Mouse (Mus musculus) megakaryocyte-erythroid progenitor cell, adult 5-6 weeks (primary cell): Measurements from ENCODE around the gene Tshz3. TPM values are rescaled to one million over a fixed set of nuclear protein-coding genes. Genes with fewer than 3 reads are reported as not detected.

Experiments used
- ATAC-seq: replicated peaks from 2 replicates; pipeline ENCODE4 v1.8.0; 2016; ENCODE audit warnings: mild to moderate bottlenecking, inconsistent platforms; ENCODE audit not compliant: severe bottlenecking, poor library complexity, low FRiP score, low TSS enrichment
- total RNA-seq, 2 experiments: library from RNA; stranded (forward) in 1 of 2; stranded (reverse) in 1 of 2; fragments of 200-1000, 215-1000 nt in 1 of 2; fragments of >200 nt in 1 of 2; fragmentation: Nextera tagmentation in 1 of 2; gene quantifications; 2 replicates each; pipeline ENCODE4 v1.2.3; 2014 to 2017

The Tshz3 gene
- total RNA-seq, 2 experiments from 2014 or later = not detected

DNA sequence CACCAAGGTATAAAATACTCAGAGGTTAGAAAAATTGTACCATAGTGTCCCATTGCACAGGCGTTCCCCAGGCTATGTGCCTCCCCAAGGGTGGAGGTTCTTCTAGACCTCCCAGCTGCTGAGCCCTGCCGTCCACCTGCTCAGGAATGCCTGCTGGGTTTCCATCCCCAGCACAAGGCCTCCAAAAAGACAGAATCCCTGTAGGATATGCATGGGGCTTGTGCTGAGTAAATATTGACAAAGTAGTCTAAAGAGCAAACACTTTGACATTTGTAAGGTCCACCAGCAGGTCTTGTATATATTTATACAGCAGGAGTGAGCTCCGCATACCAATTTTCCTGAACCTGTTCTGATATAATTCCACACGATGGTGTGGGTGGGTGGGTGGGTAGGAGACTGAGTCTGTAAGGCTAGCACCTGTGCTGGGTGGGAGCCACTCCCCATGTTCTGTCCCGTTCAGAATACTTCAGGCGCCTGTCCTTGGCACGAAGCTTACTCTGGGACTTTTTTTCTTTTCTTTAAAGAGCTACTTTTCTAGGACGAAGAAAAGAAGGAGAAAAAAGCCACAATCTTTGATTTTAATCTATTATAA lies 69.7 kb downstream of the Tshz3 start:
- ATAC-seq = no peak

DNA sequence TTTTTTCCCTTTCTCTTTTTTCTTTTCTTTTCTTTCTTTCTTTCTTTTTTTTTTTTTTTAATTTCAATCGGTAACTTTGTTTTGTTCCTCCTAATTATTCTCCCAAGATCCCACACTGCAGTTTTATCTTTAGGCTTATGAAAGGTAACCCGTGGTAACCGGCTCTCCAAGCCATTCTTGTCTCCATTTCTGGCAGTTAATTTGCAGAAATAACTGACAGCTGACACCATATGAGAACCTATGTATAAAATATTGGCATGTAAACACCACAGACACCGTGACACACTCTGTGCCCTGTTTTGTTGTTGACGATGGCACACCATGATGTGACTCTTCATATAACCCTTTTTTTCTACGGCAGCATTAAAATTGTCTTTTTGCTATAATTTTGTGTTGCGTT lies 75.2 kb downstream of the Tshz3 start:
- no peak for ATAC-seq

DNA sequence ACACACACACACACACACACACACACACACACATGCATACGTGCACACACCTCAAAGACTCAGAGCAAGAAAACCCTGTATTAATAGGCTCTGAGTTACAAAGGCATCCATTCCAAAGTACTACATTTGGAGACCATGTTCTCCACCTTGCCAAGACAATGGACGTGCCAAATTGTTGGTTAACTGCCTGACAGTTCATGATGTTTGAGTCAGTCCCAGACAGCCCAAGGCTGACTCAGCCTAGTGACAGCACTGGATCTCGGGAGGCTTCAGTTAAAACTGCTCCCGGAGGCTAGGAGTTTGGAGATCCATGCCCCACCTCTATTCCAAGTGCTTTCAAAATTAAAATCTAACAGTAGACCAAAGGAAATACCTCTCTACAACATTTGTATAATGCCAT lies 79.0 kb downstream of the Tshz3 start:
- ATAC-seq = no peak

DNA sequence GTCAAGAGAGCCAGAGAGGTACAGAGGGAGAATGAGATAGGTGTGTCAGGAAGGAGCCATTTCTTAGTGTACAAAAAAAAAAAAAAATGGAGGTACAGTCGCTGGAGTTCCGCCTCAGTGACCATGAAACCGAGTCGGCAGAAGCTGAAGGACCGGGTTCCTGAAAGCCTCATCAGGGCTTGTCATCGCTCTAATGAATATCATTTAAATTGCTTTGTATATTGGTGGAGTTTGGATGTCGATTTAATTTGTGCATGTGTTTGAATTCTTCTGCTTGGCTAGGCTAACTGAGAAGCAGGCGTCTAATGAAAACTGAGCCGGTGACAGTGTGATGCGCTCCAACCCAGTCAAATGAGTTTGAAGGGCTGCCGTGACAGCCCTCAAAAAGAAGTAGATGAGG lies 80.5 kb downstream of the Tshz3 start:
- ATAC-seq = no peak

DNA sequence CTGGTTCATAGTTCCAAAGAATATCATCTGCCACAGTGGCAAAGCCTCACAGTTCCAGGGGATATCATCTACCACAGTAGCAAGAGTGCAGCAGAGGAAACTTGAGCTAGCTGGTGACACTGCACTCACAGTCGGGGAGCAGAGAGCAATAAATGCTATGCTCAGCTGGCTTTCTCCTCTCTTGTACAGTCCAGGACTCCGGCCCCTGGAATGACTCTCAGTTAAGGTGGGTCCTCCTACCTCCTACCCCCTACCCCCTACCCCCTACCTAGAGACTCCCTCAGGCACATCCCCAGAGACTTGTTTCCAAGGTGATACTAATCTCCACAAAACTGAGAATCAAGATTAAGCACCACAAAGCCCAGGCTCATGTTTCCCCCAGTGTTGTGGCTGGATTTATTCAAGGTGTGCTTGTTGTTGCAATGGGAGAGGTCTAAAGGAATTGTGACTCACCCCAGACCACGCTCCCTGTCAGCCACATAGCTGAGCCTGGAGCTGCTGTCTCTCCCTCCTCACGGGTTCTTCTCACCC lies 86.4 kb downstream of the Tshz3 start:
- ATAC-seq = no peak

DNA sequence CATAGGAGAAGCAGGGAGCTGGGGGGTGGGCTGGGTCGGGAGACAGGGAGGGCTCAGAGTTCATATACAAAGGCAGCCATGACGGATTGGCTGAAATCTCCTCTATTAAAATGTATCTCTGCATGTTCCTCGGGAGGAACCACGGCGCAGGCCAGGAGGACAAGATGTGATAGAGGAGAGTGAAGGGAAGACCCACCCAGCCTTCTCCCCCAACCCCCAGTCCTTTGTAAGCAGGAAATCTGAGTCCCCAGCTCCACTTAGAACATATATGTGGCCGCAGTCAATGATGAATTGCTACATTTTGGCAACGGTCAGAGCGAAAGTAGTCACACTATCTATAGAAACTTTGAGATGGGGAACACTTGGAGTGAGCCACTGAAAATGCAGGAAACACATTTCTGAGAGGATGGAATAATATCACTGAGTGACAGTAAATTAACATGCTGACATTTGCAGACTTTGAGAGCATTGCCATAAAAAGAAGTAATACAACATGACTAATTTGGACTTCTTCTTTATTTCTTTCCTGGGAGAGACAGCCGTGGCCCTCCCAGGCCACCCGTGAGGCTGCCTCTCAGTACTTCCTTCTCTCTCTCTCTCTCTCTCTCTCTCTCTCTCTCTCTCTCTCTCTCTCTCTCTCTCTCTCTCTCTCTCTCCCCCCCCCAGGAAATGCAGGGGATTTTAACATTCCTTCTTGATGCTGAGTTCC lies 88.9 kb downstream of the Tshz3 start:
- no peak for ATAC-seq

DNA sequence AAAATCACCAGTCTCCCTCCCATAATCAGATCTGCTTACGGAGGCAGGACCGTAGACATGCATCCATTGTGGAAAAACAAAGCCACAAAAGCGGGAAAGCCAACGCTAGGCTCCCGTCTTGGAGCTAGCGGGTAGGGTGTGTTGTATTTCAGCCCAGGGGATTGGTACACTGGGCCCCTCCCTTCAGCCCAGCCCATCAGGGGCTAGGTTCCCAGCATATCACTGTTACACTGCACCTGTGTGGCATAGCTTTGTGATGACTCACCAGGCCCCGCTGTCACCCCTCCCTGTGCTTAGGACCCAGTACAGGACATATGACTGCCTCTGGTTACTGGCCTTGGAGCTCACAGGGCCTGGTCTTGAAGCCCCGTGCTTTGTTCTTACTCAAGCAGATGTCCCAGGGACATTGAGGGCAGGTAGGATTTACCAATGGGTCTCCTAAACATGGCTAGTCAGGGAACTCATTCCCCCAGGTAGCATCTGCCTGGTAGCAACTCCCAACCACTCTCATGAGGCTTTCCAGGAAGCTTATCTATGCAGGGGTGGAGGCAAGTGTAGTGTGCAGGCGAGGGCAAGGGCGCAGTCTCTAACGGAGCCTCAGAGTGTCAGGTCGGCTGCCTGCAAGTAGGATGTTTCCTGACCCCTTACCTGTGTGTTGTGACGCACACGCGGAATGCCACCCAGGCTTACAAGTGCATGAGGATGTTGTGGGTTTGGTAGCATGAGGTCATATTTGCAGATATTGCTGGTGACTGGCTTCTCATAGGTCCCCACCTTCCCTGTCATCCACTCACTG lies 98.7 kb downstream of the Tshz3 start:
- ATAC-seq = no peak
